Mouse (Mus musculus): ENCODE measurements around the gene Pth2. TPM values are rescaled to one million over a fixed set of nuclear protein-coding genes. Genes with fewer than 3 reads are reported as not detected.
"Not testable (repeated sequence)": the region's sequence is repeated elsewhere in the genome, so short reads cannot be mapped to it uniquely, and the experiment has no call there.

The Pth2 gene
- polyA plus RNA-seq, 1 experiment from 2014 or later = not detected

- Histone ChIP-seq H3K27me3 (no peaks in the 10 kb centered on the region), H3K36me3 (peaks cover 47% of the 10 kb centered on the region), H3K4me1 (no peaks in the 10 kb centered on the region), H3K9me3 (no peaks in the 10 kb centered on the region), H3K4me3 (no peak overlapping the region), H3K27ac (no peak overlapping the region), H3K9ac (no peak overlapping the region), H3K4me2 (replicated peaks) (no peak overlapping the region)
- 86% methylated on average over 5 of the region's 5 CpGs for WGBS
- ATAC-seq (ENCODE audit: insufficient number of reproducible peaks, insufficient read depth, low FRiP score, low TSS enrichment) = no peak
Measured at GRCm38 (mm10) chr7:45141914-45142313, 38.9 kb upstream of the Pth2 start.

GRCm38 (mm10) chr7:45144368-45145174 is 36.2 kb upstream of the Pth2 start:
- no peaks in the 10 kb centered on the region for H3K4me1 ChIP-seq
- H3K4me2 ChIP-seq (replicated peaks) = no peak overlapping the region
- no peak for ATAC-seq (ENCODE audit: insufficient number of reproducible peaks, insufficient read depth, low FRiP score, low TSS enrichment)
- H3K4me3 ChIP-seq = no peak overlapping the region
- 84% methylated on average over 13 of the region's 13 CpGs for WGBS
- H3K36me3 ChIP-seq = peaks cover 62% of the 10 kb centered on the region
- no peaks in the 10 kb centered on the region for H3K27me3 ChIP-seq
- H3K9ac ChIP-seq = no peak overlapping the region
- no peak overlapping the region for H3K27ac ChIP-seq
- no peaks in the 10 kb centered on the region for H3K9me3 ChIP-seq

- Histone ChIP-seq H3K27me3 (no peaks in the 10 kb centered on the region), H3K9me3 (no peaks in the 10 kb centered on the region), H3K9ac (no peak overlapping the region), H3K27ac (no peak overlapping the region), H3K4me2 (replicated peaks) (no peak overlapping the region), H3K4me3 (no peak overlapping the region), H3K4me1 (0 out of 2 replicates have a peak, but pooled peaks cover under 1% of the 10 kb centered on the region), H3K36me3 (peaks cover 62% of the 10 kb centered on the region)
- no peak for ATAC-seq (ENCODE audit: insufficient number of reproducible peaks, insufficient read depth, low FRiP score, low TSS enrichment)
- 98% methylated on average over 8 of the region's 8 CpGs for WGBS
Measured at GRCm38 (mm10) chr7:45145460-45145859, 35.3 kb upstream of the Pth2 start.

- H3K4me3 ChIP-seq = no peak overlapping the region
- no peaks in the 10 kb centered on the region for H3K27me3 ChIP-seq
- H3K4me2 ChIP-seq (replicated peaks) = no peak overlapping the region
- no peak for ATAC-seq (ENCODE audit: insufficient number of reproducible peaks, insufficient read depth, low FRiP score, low TSS enrichment)
- peaks cover 59% of the 10 kb centered on the region for H3K36me3 ChIP-seq
- H3K4me1 ChIP-seq = peaks cover 11% of the 10 kb centered on the region; the same call in 1 of the 2 replicates
- WGBS = 93% methylated on average over 11 of the region's 11 CpGs
- H3K27ac ChIP-seq = no peak overlapping the region
- no peaks in the 10 kb centered on the region for H3K9me3 ChIP-seq
- no peak overlapping the region for H3K9ac ChIP-seq
Measured at GRCm38 (mm10) chr7:45147267-45147666, 33.5 kb upstream of the Pth2 start.

GRCm38 (mm10) chr7:45147899-45148298 is 32.9 kb upstream of the Pth2 start:
- ATAC-seq (ENCODE audit: insufficient number of reproducible peaks, insufficient read depth, low FRiP score, low TSS enrichment) = no peak
- peaks cover 11% of the 10 kb centered on the region; the same call in 1 of the 2 replicates for H3K4me1 ChIP-seq
- H3K9me3 ChIP-seq = no peaks in the 10 kb centered on the region
- no peak overlapping the region for H3K9ac ChIP-seq
- H3K4me2 ChIP-seq (replicated peaks) = no peak overlapping the region
- no peak overlapping the region for H3K27ac ChIP-seq
- no peak overlapping the region for H3K4me3 ChIP-seq
- peaks cover 52% of the 10 kb centered on the region for H3K36me3 ChIP-seq
- WGBS = 91% methylated on average over 11 of the region's 11 CpGs
- no peaks in the 10 kb centered on the region for H3K27me3 ChIP-seq

GRCm38 (mm10) chr7:45148534-45149098 is 32.2 kb upstream of the Pth2 start:
- H3K9me3 ChIP-seq = no peaks in the 10 kb centered on the region
- peaks cover 45% of the 10 kb centered on the region for H3K36me3 ChIP-seq
- ATAC-seq (ENCODE audit: insufficient number of reproducible peaks, insufficient read depth, low FRiP score, low TSS enrichment) = no peak
- 62% methylated on average over 4 of the region's 4 CpGs for WGBS
- no peak overlapping the region for H3K4me3 ChIP-seq
- no peak overlapping the region for H3K4me2 ChIP-seq (replicated peaks)
- H3K9ac ChIP-seq = no peak overlapping the region
- H3K27me3 ChIP-seq = no peaks in the 10 kb centered on the region
- H3K4me1 ChIP-seq = peaks cover 15% of the 10 kb centered on the region
- H3K27ac ChIP-seq = no peak overlapping the region

GRCm38 (mm10) chr7:45149545-45149944 is 31.2 kb upstream of the Pth2 start:
- H3K27ac ChIP-seq = no peak overlapping the region

GRCm38 (mm10) chr7:45150321-45150720 is 30.5 kb upstream of the Pth2 start:
- WGBS = 40% methylated on average over 4 of the region's 4 CpGs
- peak overlapping the region; percentile 32; the same call in 1 of the 2 replicates for H3K9ac ChIP-seq
- no peak overlapping the region for H3K27ac ChIP-seq

More at GRCm38 (mm10) chr7:45149545-45149944, 31.2 kb upstream of the Pth2 start:
- H3K4me1 ChIP-seq = peaks cover 16% of the 10 kb centered on the region
- 55% methylated on average over 6 of the region's 6 CpGs for WGBS
- peaks cover 36% of the 10 kb centered on the region for H3K36me3 ChIP-seq
- H3K9ac ChIP-seq = no peak overlapping the region
- ATAC-seq (ENCODE audit: insufficient number of reproducible peaks, insufficient read depth, low FRiP score, low TSS enrichment) = no peak
- H3K4me3 ChIP-seq = no peak overlapping the region
- H3K9me3 ChIP-seq = no peaks in the 10 kb centered on the region
- no peak overlapping the region for H3K4me2 ChIP-seq (replicated peaks)
- H3K27me3 ChIP-seq = no peaks in the 10 kb centered on the region

GRCm38 (mm10) chr7:45151303-45151702 is 29.5 kb upstream of the Pth2 start:
- H3K36me3 ChIP-seq = peaks cover 20% of the 10 kb centered on the region
- H3K27ac ChIP-seq = peak overlapping the region; percentile 17; the same call in 1 of the 2 replicates
- H3K4me2 ChIP-seq (replicated peaks) = no peak overlapping the region
- no peak overlapping the region for H3K9ac ChIP-seq
- H3K4me3 ChIP-seq = no peak overlapping the region
- 37% methylated on average over 11 of the region's 11 CpGs for WGBS
- H3K4me1 ChIP-seq = peaks cover 16% of the 10 kb centered on the region
- no peaks in the 10 kb centered on the region for H3K9me3 ChIP-seq
- ATAC-seq (ENCODE audit: insufficient number of reproducible peaks, insufficient read depth, low FRiP score, low TSS enrichment) = no peak
- no peaks in the 10 kb centered on the region for H3K27me3 ChIP-seq

More at GRCm38 (mm10) chr7:45150321-45150720, 30.5 kb upstream of the Pth2 start:
- H3K9me3 ChIP-seq = no peaks in the 10 kb centered on the region
- peaks cover 30% of the 10 kb centered on the region for H3K36me3 ChIP-seq
- H3K4me1 ChIP-seq = peaks cover 16% of the 10 kb centered on the region
- H3K27me3 ChIP-seq = no peaks in the 10 kb centered on the region
- ATAC-seq (ENCODE audit: insufficient number of reproducible peaks, insufficient read depth, low FRiP score, low TSS enrichment) = no peak
- H3K4me2 ChIP-seq (replicated peaks) = no peak overlapping the region
- no peak overlapping the region for H3K4me3 ChIP-seq

- not testable (repeated sequence) for H3K27me3 ChIP-seq; H3K9ac ChIP-seq; H3K4me3 ChIP-seq; ATAC-seq (ENCODE audit: insufficient number of reproducible peaks, insufficient read depth, low FRiP score, low TSS enrichment); H3K9me3 ChIP-seq; H3K27ac ChIP-seq
- Histone ChIP-seq H3K4me1 (peaks cover 16% of the 10 kb centered on the region), H3K36me3 (peaks cover 12% of the 10 kb centered on the region), H3K4me2 (replicated peaks) (0 out of 2 replicates have a peak overlapping the region, but pooled peaks have one; percentile 74)
- 97% methylated on average over 2 of the region's 2 CpGs for WGBS
Measured at GRCm38 (mm10) chr7:45153052-45153451, 27.7 kb upstream of the Pth2 start.

- Histone ChIP-seq H3K4me1 (peaks cover 16% of the 10 kb centered on the region), H3K9ac (peak overlapping the region; percentile 78), H3K27ac (peak overlapping the region; percentile 95), H3K27me3 (no peaks in the 10 kb centered on the region), H3K4me3 (peak overlapping the region; percentile 60), H3K9me3 (no peaks in the 10 kb centered on the region), H3K4me2 (replicated peaks) (peak overlapping the region; percentile 74), H3K36me3 (peaks cover 15% of the 10 kb centered on the region)
- 2% methylated on average over 5 of the region's 5 CpGs for WGBS
- ATAC-seq (ENCODE audit: insufficient number of reproducible peaks, insufficient read depth, low FRiP score, low TSS enrichment) = no peak
Measured at GRCm38 (mm10) chr7:45153586-45153985, 27.2 kb upstream of the Pth2 start.

Measured in embryonic facial prominence, embryonic 12.5 days (tissue).